Mouse (Mus musculus) limb, embryonic 14.5 days (tissue): ENCODE measurements around the gene Rhou. TPM values are rescaled to one million over a fixed set of nuclear protein-coding genes. Genes with fewer than 3 reads are reported as not detected.
A peak's percentile ranks its signal among the peaks of the same experiment; 100 is the strongest.

Experiments
- ATAC-seq: fragments of 200-750 bp; cut with Nextera tagmentation; 2 replicates; pipeline ENCODE4 v1.8.0; 2017; ENCODE audit warnings: low read depth, moderate number of reproducible peaks, moderate TSS enrichment; ENCODE audit not compliant: low FRiP score
- DNase-seq: peaks from one replicate; pipeline ENCODE4 v3.0.0-alpha.2; 2015; ENCODE audit warnings: low spot score
- H3K27ac ChIP-seq: fragments of 300-500 bp; sonication (generic); replicated peaks from 2 replicates; pipeline ENCODE4 v1.5.1; 2014; ENCODE audit warnings: low read depth, mild to moderate bottlenecking, low read length, moderate library complexity, mixed read lengths
- H3K27me3 ChIP-seq: fragments of 300-500 bp; sonication (generic); 2 replicates; pipeline ENCODE4 v1.6.1; 2014; ENCODE audit warnings: low read length, mixed read lengths; ENCODE audit not compliant: control insufficient read depth, insufficient read depth
- H3K36me3 ChIP-seq: fragments of 300-500 bp; sonication (generic); 2 replicates; pipeline ENCODE4 v1.6.1; 2014; ENCODE audit warnings: mild to moderate bottlenecking, low read length, moderate library complexity, mixed read lengths; ENCODE audit not compliant: control insufficient read depth, insufficient read depth
- H3K4me1 ChIP-seq: fragments of 300-500 bp; sonication (generic); 2 replicates; pipeline ENCODE4 v1.6.1; 2014; ENCODE audit warnings: antibody characterized with exemption, low read length, mixed read lengths; ENCODE audit not compliant: control insufficient read depth, insufficient read depth
- H3K4me2 ChIP-seq: fragments of 300-500 bp; sonication (generic); replicated peaks from 2 replicates; pipeline ENCODE4 v1.6.1; 2014; ENCODE audit warnings: low read depth, mild to moderate bottlenecking, low read length, moderate library complexity; ENCODE audit not compliant: severe bottlenecking
- H3K4me3 ChIP-seq: fragments of 300-500 bp; sonication (generic); replicated peaks from 2 replicates; pipeline ENCODE4 v1.5.1; 2014; ENCODE audit warnings: low read length
- H3K9ac ChIP-seq: fragments of 300-500 bp; sonication (generic); 2 replicates; pipeline ENCODE4 v1.6.1; 2014; ENCODE audit warnings: mild to moderate bottlenecking, low read depth, low read length, moderate library complexity; ENCODE audit not compliant: severe bottlenecking
- H3K9me3 ChIP-seq: fragments of 300-500 bp; sonication (generic); 2 replicates; pipeline ENCODE4 v1.6.1; 2016; ENCODE audit warnings: low read length; ENCODE audit not compliant: control insufficient read depth
- POLR2A ChIP-seq: fragments of 200-500 bp; IDR thresholded peaks from 2 replicates; pipeline ENCODE4 v1.8.0; 2012; ENCODE audit warnings: inconsistent platforms, mild to moderate bottlenecking, moderate library complexity, borderline replicate concordance; ENCODE audit not compliant: insufficient read depth, insufficient read length; ENCODE audit errors: extremely low read depth
- WGBS: fragments of 180-500 bp; shearing (Covaris S2); extraction: QIAGEN DNeasy Blood & Tissue Kit; methylation state at CpG from one replicate; pipeline ENCODE4 v1.1.7; 2014; 5-methylcytosine and 5-hydroxymethylcytosine counted together
- polyA plus RNA-seq, 2 experiments: library from polyadenylated mRNA; depleted of rRNA in 1 of 2; stranded (reverse) in 1 of 2; unstranded in 1 of 2; fragments of >200 nt; fragmentation: Nextera tagmentation in 1 of 2; extraction: Ambion mirVana in 1 of 2; gene quantifications; 2 replicates each; pipeline versions ENCODE4 v1.2.1 to v1.2.3; 2012 to 2014

Gene Rhou
- polyA plus RNA-seq, 2 experiments = 11.0 to 21.2 TPM

- ATAC-seq (no peak), DNase-seq (no peak)
- H3K4me2 ChIP-seq = no peak overlapping the region
- peaks cover 11% of the 10 kb centered on the region for H3K4me1 ChIP-seq
- no peaks in the 10 kb centered on the region for H3K36me3 ChIP-seq
- no peak for TF ChIP-seq POLR2A
- H3K4me3 ChIP-seq = no peak overlapping the region
- no peaks in the 10 kb centered on the region for H3K27me3 ChIP-seq
- H3K27ac ChIP-seq = no peak overlapping the region
- H3K9me3 ChIP-seq = no peaks in the 10 kb centered on the region
- H3K9ac ChIP-seq = no peak overlapping the region
- WGBS = 93% methylated on average over 5 of the region's 5 CpGs
Observed at GRCm38 (mm10) chr8:123651390-123652098, 2.2 kb upstream of the Rhou start.

- no peak overlapping the region for H3K27ac ChIP-seq
- H3K4me3 ChIP-seq = no peak overlapping the region
- no peak overlapping the region for H3K4me2 ChIP-seq
- DNase-seq (no peak), ATAC-seq (no peak)
- H3K9me3 ChIP-seq = no peaks in the 10 kb centered on the region
- H3K36me3 ChIP-seq = peaks cover 9% of the 10 kb centered on the region
- peaks cover 11% of the 10 kb centered on the region for H3K4me1 ChIP-seq
- WGBS = 61% methylated on average over 4 of the region's 4 CpGs
- no peak for TF ChIP-seq POLR2A
- H3K9ac ChIP-seq = no peak overlapping the region
- no peaks in the 10 kb centered on the region for H3K27me3 ChIP-seq
Observed at GRCm38 (mm10) chr8:123652641-123653040, 1.1 kb upstream of the Rhou start.

GRCm38 (mm10) chr8:123653994-123654569, 353 bp downstream of the Rhou start:
- ATAC-seq (peak; percentile 58), DNase-seq (peak; percentile 34)
- no peaks in the 10 kb centered on the region for H3K27me3 ChIP-seq
- WGBS = 1% methylated on average over 48 of the region's 77 CpGs
- H3K27ac ChIP-seq = peak overlapping the region; percentile 89
- TF ChIP-seq POLR2A = 0 out of 2 replicates have a peak, but pooled peaks have one; percentile 38
- peak overlapping the region; percentile 68 for H3K4me2 ChIP-seq
- peak overlapping the region; percentile 87 for H3K9ac ChIP-seq
- no peaks in the 10 kb centered on the region for H3K9me3 ChIP-seq
- peak overlapping the region; percentile 74 for H3K4me3 ChIP-seq
- H3K36me3 ChIP-seq = peaks cover 20% of the 10 kb centered on the region
- peaks cover 11% of the 10 kb centered on the region for H3K4me1 ChIP-seq

- Histone ChIP-seq H3K4me1 (peaks cover 11% of the 10 kb centered on the region), H3K9me3 (no peaks in the 10 kb centered on the region), H3K9ac (peak overlapping the region; percentile 87), H3K27me3 (no peaks in the 10 kb centered on the region), H3K4me3 (peak overlapping the region; percentile 74), H3K27ac (peak overlapping the region; percentile 89; the same call in 1 of the 2 replicates), H3K36me3 (peaks cover 20% of the 10 kb centered on the region), H3K4me2 (peak overlapping the region; percentile 68)
- no peak for TF ChIP-seq POLR2A
- DNase-seq (no peak), ATAC-seq (no peak)
- 8% methylated on average over 5 of the region's 5 CpGs for WGBS
Observed at GRCm38 (mm10) chr8:123654763-123655162, 1.0 kb downstream of the Rhou start.

GRCm38 (mm10) chr8:123655351-123655779, 1.6 kb downstream of the Rhou start:
- Histone ChIP-seq H3K27me3 (no peaks in the 10 kb centered on the region), H3K9ac (peak overlapping the region; percentile 87), H3K9me3 (no peaks in the 10 kb centered on the region), H3K4me2 (peak overlapping the region; percentile 68), H3K27ac (no peak overlapping the region), H3K36me3 (peaks cover 22% of the 10 kb centered on the region), H3K4me1 (peaks cover 11% of the 10 kb centered on the region), H3K4me3 (peak overlapping the region; percentile 74)
- WGBS = 7% methylated on average over 8 of the region's 8 CpGs
- ATAC-seq = no peak
- DNase-seq = no peak
- no peak for TF ChIP-seq POLR2A
